Mouse (Mus musculus) frontal cortex, postnatal 36 days (tissue): Measurements from ENCODE around the gene Uxs1.
A peak's percentile ranks its signal among the peaks of the same experiment; 100 is the strongest.

Source experiments
- DNase-seq, 2 experiments: peaks; one replicate each; pipeline ENCODE4 v3.0.0; 2022; ENCODE audit warnings: low spot score in 2 of 2

Uxs1 gene

GRCm38 (mm10) chr1:43730491-43730924 is 97.1 kb downstream of the Uxs1 start, which contains the start of gene 1500015O10Rik:
TSS of gene 1500015O10Rik (plus strand) at chr1:43730602.
- peak; percentile 49 to 61 for DNase-seq

GRCm38 (mm10) chr1:43722459-43722858 is 105.1 kb downstream of the Uxs1 start:
- no peak for DNase-seq

- DNase-seq = no peak
Measured at GRCm38 (mm10) chr1:43718793-43719192, 108.8 kb downstream of the Uxs1 start.

- DNase-seq = no peak
Measured at GRCm38 (mm10) chr1:43717967-43718366, 109.6 kb downstream of the Uxs1 start.

- no peak for DNase-seq
Measured at GRCm38 (mm10) chr1:43714841-43715240, 112.8 kb downstream of the Uxs1 start.

GRCm38 (mm10) chr1:43698577-43699000 is 129.0 kb downstream of the Uxs1 start:
- peak; percentile 15 to 20 for DNase-seq
